Mouse (Mus musculus): ENCODE data around the gene Arhgef7. TPM values are rescaled to one million over a fixed set of nuclear protein-coding genes. Genes with fewer than 3 reads are reported as not detected.

The Arhgef7 gene
- total RNA-seq, 1 experiment from 2014 or later: 22.5 TPM

- no peak for ATAC-seq (replicated peaks in 1 of 2; ENCODE audit: insufficient read depth in 1 of 2, low FRiP score in 2 of 2, low TSS enrichment in 1 of 2, low read depth in 1 of 2, poor library complexity in 2 of 2, severe bottlenecking in 2 of 2)
These were observed 77.4 kb downstream of the Arhgef7 start for GRCm38 (mm10) chr8:11804914-11805313.

GRCm38 (mm10) chr8:11806252-11806651 lies 78.7 kb downstream of the Arhgef7 start:
- ATAC-seq (replicated peaks in 1 of 2; ENCODE audit: insufficient read depth in 1 of 2, low FRiP score in 2 of 2, low TSS enrichment in 1 of 2, low read depth in 1 of 2, poor library complexity in 2 of 2, severe bottlenecking in 2 of 2): no peak

- no peak for ATAC-seq (replicated peaks in 1 of 2; ENCODE audit: insufficient read depth in 1 of 2, low FRiP score in 2 of 2, low TSS enrichment in 1 of 2, low read depth in 1 of 2, poor library complexity in 2 of 2, severe bottlenecking in 2 of 2)
These were observed 79.8 kb downstream of the Arhgef7 start for GRCm38 (mm10) chr8:11807361-11807760.

- no peak for ATAC-seq (replicated peaks in 1 of 2; ENCODE audit: insufficient read depth in 1 of 2, low FRiP score in 2 of 2, low TSS enrichment in 1 of 2, low read depth in 1 of 2, poor library complexity in 2 of 2, severe bottlenecking in 2 of 2)
These were observed 80.5 kb downstream of the Arhgef7 start for GRCm38 (mm10) chr8:11808047-11808446.

GRCm38 (mm10) chr8:11810426-11810825 lies 82.9 kb downstream of the Arhgef7 start:
- no peak for ATAC-seq (replicated peaks in 1 of 2; ENCODE audit: insufficient read depth in 1 of 2, low FRiP score in 2 of 2, low TSS enrichment in 1 of 2, low read depth in 1 of 2, poor library complexity in 2 of 2, severe bottlenecking in 2 of 2)

- ATAC-seq (replicated peaks in 1 of 2; ENCODE audit: insufficient read depth in 1 of 2, low FRiP score in 2 of 2, low TSS enrichment in 1 of 2, low read depth in 1 of 2, poor library complexity in 2 of 2, severe bottlenecking in 2 of 2): no peak
These were observed 86.3 kb downstream of the Arhgef7 start for GRCm38 (mm10) chr8:11813801-11814200.

GRCm38 (mm10) chr8:11815206-11815605 lies 87.7 kb downstream of the Arhgef7 start:
- no peak for ATAC-seq (replicated peaks in 1 of 2; ENCODE audit: insufficient read depth in 1 of 2, low FRiP score in 2 of 2, low TSS enrichment in 1 of 2, low read depth in 1 of 2, poor library complexity in 2 of 2, severe bottlenecking in 2 of 2)

GRCm38 (mm10) chr8:11820136-11820535 lies 92.6 kb downstream of the Arhgef7 start:
- no peak for ATAC-seq (replicated peaks in 1 of 2; ENCODE audit: insufficient read depth in 1 of 2, low FRiP score in 2 of 2, low TSS enrichment in 1 of 2, low read depth in 1 of 2, poor library complexity in 2 of 2, severe bottlenecking in 2 of 2)

GRCm38 (mm10) chr8:11820568-11820967 lies 93.0 kb downstream of the Arhgef7 start:
- no peak for ATAC-seq (replicated peaks in 1 of 2; ENCODE audit: insufficient read depth in 1 of 2, low FRiP score in 2 of 2, low TSS enrichment in 1 of 2, low read depth in 1 of 2, poor library complexity in 2 of 2, severe bottlenecking in 2 of 2)

- no peak for ATAC-seq (replicated peaks in 1 of 2; ENCODE audit: insufficient read depth in 1 of 2, low FRiP score in 2 of 2, low TSS enrichment in 1 of 2, low read depth in 1 of 2, poor library complexity in 2 of 2, severe bottlenecking in 2 of 2)
These were observed 94.1 kb downstream of the Arhgef7 start for GRCm38 (mm10) chr8:11821451-11822206.

- ATAC-seq (replicated peaks in 1 of 2; ENCODE audit: insufficient read depth in 1 of 2, low FRiP score in 2 of 2, low TSS enrichment in 1 of 2, low read depth in 1 of 2, poor library complexity in 2 of 2, severe bottlenecking in 2 of 2): no peak
These were observed 95.1 kb downstream of the Arhgef7 start for GRCm38 (mm10) chr8:11822550-11823060.

GRCm38 (mm10) chr8:11825756-11826155 lies 98.2 kb downstream of the Arhgef7 start:
- ATAC-seq (replicated peaks in 1 of 2; ENCODE audit: insufficient read depth in 1 of 2, low FRiP score in 2 of 2, low TSS enrichment in 1 of 2, low read depth in 1 of 2, poor library complexity in 2 of 2, severe bottlenecking in 2 of 2): no peak

- no peak for ATAC-seq (replicated peaks in 1 of 2; ENCODE audit: insufficient read depth in 1 of 2, low FRiP score in 2 of 2, low TSS enrichment in 1 of 2, low read depth in 1 of 2, poor library complexity in 2 of 2, severe bottlenecking in 2 of 2)
These were observed 99.8 kb downstream of the Arhgef7 start for GRCm38 (mm10) chr8:11827312-11827711.

GRCm38 (mm10) chr8:11830214-11831046 lies 102.9 kb downstream of the Arhgef7 start:
- no peak for ATAC-seq (replicated peaks in 1 of 2; ENCODE audit: insufficient read depth in 1 of 2, low FRiP score in 2 of 2, low TSS enrichment in 1 of 2, low read depth in 1 of 2, poor library complexity in 2 of 2, severe bottlenecking in 2 of 2)

GRCm38 (mm10) chr8:11831174-11831573 lies 103.7 kb downstream of the Arhgef7 start:
- no peak for ATAC-seq (replicated peaks in 1 of 2; ENCODE audit: insufficient read depth in 1 of 2, low FRiP score in 2 of 2, low TSS enrichment in 1 of 2, low read depth in 1 of 2, poor library complexity in 2 of 2, severe bottlenecking in 2 of 2)

- ATAC-seq (replicated peaks in 1 of 2; ENCODE audit: insufficient read depth in 1 of 2, low FRiP score in 2 of 2, low TSS enrichment in 1 of 2, low read depth in 1 of 2, poor library complexity in 2 of 2, severe bottlenecking in 2 of 2): 0 out of 4 replicates have a peak, but pooled peaks of 1 of the 2 experiments have one; percentile 16
These were observed 104.4 kb downstream of the Arhgef7 start for GRCm38 (mm10) chr8:11831939-11832338.

- no peak for ATAC-seq (replicated peaks in 1 of 2; ENCODE audit: insufficient read depth in 1 of 2, low FRiP score in 2 of 2, low TSS enrichment in 1 of 2, low read depth in 1 of 2, poor library complexity in 2 of 2, severe bottlenecking in 2 of 2)
These were observed 105.6 kb downstream of the Arhgef7 start for GRCm38 (mm10) chr8:11833157-11833556.

- ATAC-seq (replicated peaks in 1 of 2; ENCODE audit: insufficient read depth in 1 of 2, low FRiP score in 2 of 2, low TSS enrichment in 1 of 2, low read depth in 1 of 2, poor library complexity in 2 of 2, severe bottlenecking in 2 of 2): no peak
These were observed 106.7 kb downstream of the Arhgef7 start for GRCm38 (mm10) chr8:11834200-11834599.

Data from hematopoietic stem cell, adult 5-6 weeks (primary cell).